Mouse (Mus musculus) retina, postnatal 1 day (tissue): ENCODE data around the gene Psmd11.

Source experiments
- DNase-seq: peaks from one replicate; pipeline ENCODE4 v3.0.0-alpha.2; 2012

The Psmd11 gene

GRCm38 (mm10) chr11:80507791-80508190 lies 79.4 kb downstream of the Psmd11 start:
- DNase-seq = no peak

GRCm38 (mm10) chr11:80508361-80509175 lies 80.2 kb downstream of the Psmd11 start:
- peak; percentile 74 for DNase-seq

- DNase-seq = no peak
These were observed 80.7 kb downstream of the Psmd11 start for GRCm38 (mm10) chr11:80509176-80509506.

GRCm38 (mm10) chr11:80510124-80510523 lies 81.7 kb downstream of the Psmd11 start:
- DNase-seq = no peak

- DNase-seq = no peak
These were observed 84.1 kb downstream of the Psmd11 start for GRCm38 (mm10) chr11:80512313-80513056.

- DNase-seq = peak; percentile 53
These were observed 85.4 kb downstream of the Psmd11 start for GRCm38 (mm10) chr11:80513796-80514195.

- peak; percentile 70 for DNase-seq
These were observed 86.9 kb downstream of the Psmd11 start for GRCm38 (mm10) chr11:80515346-80515745.

- no peak for DNase-seq
These were observed 87.5 kb downstream of the Psmd11 start for GRCm38 (mm10) chr11:80515895-80516294.

GRCm38 (mm10) chr11:80518421-80519367 lies 90.3 kb downstream of the Psmd11 start:
- peak; percentile 97 for DNase-seq

- DNase-seq = no peak
These were observed 92.7 kb downstream of the Psmd11 start for GRCm38 (mm10) chr11:80521148-80521547.
